Mouse (Mus musculus): ENCODE measurements around the gene Vmn1r95. TPM values are rescaled to one million over a fixed set of nuclear protein-coding genes. Genes with fewer than 3 reads are reported as not detected.
"Not testable (repeated sequence)": the region's sequence is repeated elsewhere in the genome, so short reads cannot be mapped to it uniquely, and the experiment has no call there.

The Vmn1r95 gene
- not detected in 2 replicates for polyA plus RNA-seq (2012; rRNA removed)

DNA sequence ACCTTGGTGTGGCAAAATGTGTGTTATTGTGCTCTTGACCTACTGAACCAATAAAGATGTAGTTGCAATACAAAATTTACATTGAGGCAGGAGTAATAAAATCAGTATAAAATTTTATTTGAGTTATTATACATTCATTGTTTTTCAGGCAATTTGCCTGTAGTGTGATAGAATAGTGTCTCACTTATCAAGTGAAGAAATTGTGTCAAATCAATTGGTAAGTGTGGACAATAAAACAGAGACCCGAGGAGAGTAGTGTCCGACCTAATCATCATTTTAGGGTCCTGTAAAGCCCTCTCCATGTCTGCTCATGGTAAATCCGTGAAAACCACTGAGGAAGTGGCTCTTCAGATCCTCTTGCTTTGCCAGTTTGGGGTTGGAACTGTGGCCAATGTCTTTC is at the start of gene Vmn1r95:
Gene Vmn1r95, plus strand, starts transcription at position 301 of the 400 bp plus-strand sequence.
- not testable (repeated sequence) for DNase-seq; H3K36me3 ChIP-seq (ENCODE audit: control insufficient read depth, insufficient read depth, low read length); H3K4me3 ChIP-seq (ENCODE audit: insufficient read depth, low read depth, low read length); H3K4me1 ChIP-seq (ENCODE audit: control insufficient read depth, insufficient read depth, low read length); H3K27me3 ChIP-seq (replicated peaks; ENCODE audit: control insufficient read depth, insufficient read depth, low read length); H3K27ac ChIP-seq (ENCODE audit: insufficient read depth, low read depth, low read length)
- no CpG with 5 or more reads among the region's 3 CpGs for WGBS

DNA sequence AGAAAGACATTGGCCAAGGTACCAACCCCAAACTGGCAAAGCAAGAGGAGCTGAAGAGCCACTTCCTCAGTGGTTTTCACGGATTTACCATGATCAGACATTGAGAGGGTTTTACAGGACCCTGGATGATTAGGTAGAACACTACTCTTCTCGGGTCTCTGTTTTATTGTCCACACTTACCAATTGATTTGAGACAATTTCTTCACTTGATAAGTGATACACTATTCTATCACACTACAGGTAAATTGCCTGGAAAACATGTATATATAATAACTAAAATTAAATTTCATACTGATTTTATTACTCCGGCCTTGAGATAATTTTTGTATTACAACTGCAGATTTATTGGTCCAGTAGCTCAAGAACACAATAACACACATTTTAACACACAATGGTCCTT is 25.2 kb upstream of the Vmn1r95 start, which contains the start of gene Vmn1r94:
Gene Vmn1r94, minus strand, starts transcription at position 101 of the 400 bp plus-strand sequence.
- H3K27ac ChIP-seq (ENCODE audit: insufficient read depth, low read depth, low read length); H3K4me1 ChIP-seq (ENCODE audit: control insufficient read depth, insufficient read depth, low read length); DNase-seq; H3K4me3 ChIP-seq (ENCODE audit: insufficient read depth, low read depth, low read length); H3K27me3 ChIP-seq (replicated peaks; ENCODE audit: control insufficient read depth, insufficient read depth, low read length); H3K36me3 ChIP-seq (ENCODE audit: control insufficient read depth, insufficient read depth, low read length): not testable (repeated sequence)
- no CpG with 5 or more reads among the region's 3 CpGs for WGBS

DNA sequence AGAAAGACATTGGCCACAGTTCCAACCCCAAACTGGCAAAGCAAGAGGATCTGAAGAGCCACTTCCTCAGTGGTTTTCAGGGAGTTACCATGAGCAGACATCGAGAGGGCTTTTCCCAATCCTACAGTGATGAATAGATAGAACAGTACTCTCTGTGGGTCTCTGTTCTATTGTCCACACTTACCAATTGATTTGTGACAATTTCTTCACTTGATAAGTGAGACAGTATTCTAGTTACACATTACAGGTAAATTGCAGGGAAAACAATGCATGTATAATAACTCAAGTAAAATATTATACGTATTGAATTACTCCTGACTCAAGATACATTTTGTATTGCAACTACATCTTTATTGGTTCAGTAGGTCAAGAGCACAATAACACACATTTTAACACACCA is 12.0 kb downstream of the Vmn1r95 start, which contains the start of gene Gm6164:
Gene Gm6164, minus strand, starts transcription at position 101 of the 400 bp plus-strand sequence.
- not testable (repeated sequence) for H3K27ac ChIP-seq (ENCODE audit: insufficient read depth, low read depth, low read length); H3K36me3 ChIP-seq (ENCODE audit: control insufficient read depth, insufficient read depth, low read length); DNase-seq; H3K4me1 ChIP-seq (ENCODE audit: control insufficient read depth, insufficient read depth, low read length); H3K27me3 ChIP-seq (replicated peaks; ENCODE audit: control insufficient read depth, insufficient read depth, low read length); H3K4me3 ChIP-seq (ENCODE audit: insufficient read depth, low read depth, low read length)
- WGBS = no CpG with 5 or more reads among the region's 2 CpGs

DNA sequence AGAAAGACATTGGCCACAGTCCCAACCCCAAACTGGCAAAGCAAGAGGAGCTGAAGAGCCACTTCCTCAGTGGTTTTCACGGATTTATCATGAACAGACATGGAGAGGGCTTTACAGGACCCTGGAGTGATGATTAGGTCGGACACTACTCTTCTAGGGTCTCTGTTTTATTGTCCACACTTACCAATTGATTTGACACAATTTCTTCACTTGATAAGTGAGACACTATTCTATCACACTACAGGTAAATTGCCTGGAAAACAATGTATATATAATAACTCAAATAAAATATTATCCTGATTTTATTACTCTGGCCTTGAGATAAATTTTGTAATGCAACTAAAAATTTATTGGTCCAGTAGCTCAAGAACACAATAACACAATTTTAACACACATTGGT is 40.2 kb downstream of the Vmn1r95 start, which contains the start of gene Gm4498:
Gene Gm4498, minus strand, starts transcription at position 101 of the 400 bp plus-strand sequence.
- DNase-seq; H3K27me3 ChIP-seq (replicated peaks; ENCODE audit: control insufficient read depth, insufficient read depth, low read length); H3K4me3 ChIP-seq (ENCODE audit: insufficient read depth, low read depth, low read length); H3K4me1 ChIP-seq (ENCODE audit: control insufficient read depth, insufficient read depth, low read length); H3K36me3 ChIP-seq (ENCODE audit: control insufficient read depth, insufficient read depth, low read length); H3K27ac ChIP-seq (ENCODE audit: insufficient read depth, low read depth, low read length): not testable (repeated sequence)
- WGBS = no CpG with 5 or more reads among the region's 2 CpGs

Other genes starting within 250 kb of the Vmn1r95 start
- 0.14 and 0.31 TPM in 2 replicates for gene Igsf23, start 243.0 kb upstream of the Vmn1r95 start, polyA plus RNA-seq (2012; rRNA removed)
- gene Ceacam20, start 228.3 kb upstream of the Vmn1r95 start, polyA plus RNA-seq (2012; rRNA removed) = 0.03 TPM in 1 of 2 replicates, not detected in the other
- gene Nlrp9b, start 202.2 kb upstream of the Vmn1r95 start, polyA plus RNA-seq (2012; rRNA removed) = not detected in 2 replicates
- not detected in 2 replicates for gene Vmn1r91, start 94.0 kb upstream of the Vmn1r95 start, polyA plus RNA-seq (2012; rRNA removed)
- not detected in 2 replicates for gene Gm16442, start 71.1 kb upstream of the Vmn1r95 start, polyA plus RNA-seq (2012; rRNA removed)
- not detected in 2 replicates for gene Vmn1r93, start 54.6 kb upstream of the Vmn1r95 start, polyA plus RNA-seq (2012; rRNA removed)
- gene Vmn1r94, start 25.3 kb upstream of the Vmn1r95 start, polyA plus RNA-seq (2012; rRNA removed) = not detected in 2 replicates
- not detected in 2 replicates for gene Gm6164, start 11.9 kb downstream of the Vmn1r95 start, polyA plus RNA-seq (2012; rRNA removed)
- gene Gm4498, start 40.1 kb downstream of the Vmn1r95 start, polyA plus RNA-seq (2012; rRNA removed) = not detected in 2 replicates
- gene Gm5890, start 69.1 kb downstream of the Vmn1r95 start, polyA plus RNA-seq (2012; rRNA removed) = not detected in 2 replicates
- gene Gm4133, start 140.4 kb downstream of the Vmn1r95 start, polyA plus RNA-seq (2012; rRNA removed) = not detected in 2 replicates
- gene Gm5728, start 181.7 kb downstream of the Vmn1r95 start, polyA plus RNA-seq (2012; rRNA removed) = not detected in 2 replicates
- not detected in 2 replicates for gene Vmn1r100, start 224.2 kb downstream of the Vmn1r95 start, polyA plus RNA-seq (2012; rRNA removed)
- not detected in 2 replicates for gene Vmn1r101, start 248.9 kb downstream of the Vmn1r95 start, polyA plus RNA-seq (2012; rRNA removed)

All from kidney, adult 2 months (tissue).